22 mouse cellular contexts compared by ENCODE assay signal in genomic region chr13:58225694-58226093, GRCm38 (mm10).
"Had no signal": no experiment of that assay in that cellular context is flagged by ENCODE, and none has a peak within 500 bp of the region (broad histone marks: within the 10 kb centered on the region; RNA-seq: fewer than 3 reads in every experiment).

No protein-coding gene starts in this region.

- H3K4me1 ChIP-seq: limb, embryonic 12.5 days; limb, embryonic 15.5 days; midbrain, embryonic 12.5 days; midbrain, embryonic 15.5 days; neural tube, embryonic 12.5 days; neural tube, embryonic 15.5 days; stomach, embryonic 15.5 days had no signal

- H3K27me3 ChIP-seq: limb, embryonic 12.5 days; limb, embryonic 15.5 days; midbrain, embryonic 12.5 days; midbrain, embryonic 15.5 days; neural tube, embryonic 12.5 days; neural tube, embryonic 15.5 days; stomach, embryonic 15.5 days had no signal

- DNase-seq: kidney, postnatal 25 days; layer of hippocampus, adult 9-11 months; liver, postnatal 0 days; lung, embryonic 14.5 days; retina, postnatal 1 day; right cerebral cortex, postnatal 25 days; spleen, adult 18-20 months; thymus, adult 2 months; thymus, postnatal 25 days had no signal

- H3K9ac ChIP-seq: limb, embryonic 12.5 days; limb, embryonic 15.5 days; liver, embryonic 14.5 days; liver, postnatal 0 days; lung, embryonic 14.5 days; midbrain, embryonic 12.5 days; midbrain, embryonic 15.5 days; neural tube, embryonic 12.5 days; neural tube, embryonic 15.5 days; stomach, embryonic 15.5 days had no signal

- ATAC-seq: liver, postnatal 0 days; lung, postnatal 0 days; midbrain, embryonic 15.5 days had no signal

- H3K4me2 ChIP-seq: limb, embryonic 12.5 days; limb, embryonic 15.5 days; liver, embryonic 11.5 days; lung, embryonic 14.5 days; midbrain, embryonic 12.5 days; midbrain, embryonic 15.5 days; neural tube, embryonic 12.5 days; neural tube, embryonic 15.5 days; stomach, embryonic 15.5 days had no signal

- H3K36me3 ChIP-seq: limb, embryonic 12.5 days; limb, embryonic 15.5 days; midbrain, embryonic 12.5 days; midbrain, embryonic 15.5 days; neural tube, embryonic 12.5 days; neural tube, embryonic 15.5 days; stomach, embryonic 15.5 days had no signal

- H3K27ac ChIP-seq: kidney, postnatal 0 days; layer of hippocampus, adult 2 months; limb, embryonic 12.5 days; limb, embryonic 15.5 days; liver, embryonic 14.5 days; macrophage; midbrain, embryonic 12.5 days; midbrain, embryonic 15.5 days; neural tube, embryonic 12.5 days; neural tube, embryonic 15.5 days; stomach, embryonic 15.5 days had no signal

- H3K9me3 ChIP-seq: limb, embryonic 15.5 days; midbrain, embryonic 15.5 days; neural tube, embryonic 12.5 days; neural tube, embryonic 15.5 days; stomach, embryonic 15.5 days had no signal

- H3K4me3 ChIP-seq: layer of hippocampus, adult 2 months; limb, embryonic 12.5 days; limb, embryonic 15.5 days; midbrain, embryonic 12.5 days; midbrain, embryonic 15.5 days; neural tube, embryonic 12.5 days; neural tube, embryonic 15.5 days; stomach, embryonic 15.5 days had no signal
